Mouse (Mus musculus) heart, embryonic 14.5 days (tissue): ENCODE measurements around the gene 1110065P20Rik. TPM values are rescaled to one million over a fixed set of nuclear protein-coding genes. Genes with fewer than 3 reads are reported as not detected.

Experiments used
- ATAC-seq: fragments of 200-750 bp; cut with Nextera tagmentation; 2 replicates; pipeline ENCODE4 v1.8.0; 2017; ENCODE audit warnings: low read depth, moderate TSS enrichment; ENCODE audit not compliant: insufficient number of reproducible peaks, insufficient read depth, low FRiP score
- H3K27ac ChIP-seq, 2 experiments: fragments of 200-500 bp in 1 of 2; fragments of 300-500 bp in 1 of 2; sonication (generic) in 1 of 2; replicated peaks in 1 of 2; 2 replicates each; pipeline ENCODE4 v1.5.1; 2012 to 2014; ENCODE audit warnings: low read depth in 2 of 2, low read length in 2 of 2, control low read depth in 1 of 2, mild to moderate bottlenecking in 1 of 2, mixed read lengths in 1 of 2; ENCODE audit not compliant: control insufficient read depth in 1 of 2, insufficient read depth in 1 of 2
- H3K27me3 ChIP-seq: fragments of 300-500 bp; sonication (generic); 2 replicates; pipeline ENCODE4 v1.6.1; 2014; ENCODE audit warnings: mild to moderate bottlenecking, low read length, control low read depth; ENCODE audit not compliant: control insufficient read depth, insufficient read depth
- H3K36me3 ChIP-seq: fragments of 300-500 bp; sonication (generic); 2 replicates; pipeline ENCODE4 v1.6.1; 2014; ENCODE audit warnings: mild to moderate bottlenecking, control low read depth, low read length, mixed read lengths; ENCODE audit not compliant: control insufficient read depth, insufficient read depth
- H3K4me1 ChIP-seq, 2 experiments: fragments of 200-500 bp in 1 of 2; fragments of 300-500 bp in 1 of 2; sonication (generic) in 1 of 2; 2 replicates each; pipeline ENCODE4 v1.6.1; 2012 to 2014; ENCODE audit warnings: low read length in 2 of 2, control low read depth in 1 of 2, mixed read lengths in 1 of 2; ENCODE audit not compliant: control insufficient read depth in 2 of 2, insufficient read depth in 2 of 2
- H3K4me2 ChIP-seq: fragments of 300-500 bp; sonication (generic); 2 replicates; pipeline ENCODE4 v1.6.1; 2014; ENCODE audit warnings: mild to moderate bottlenecking, low read length
- H3K4me3 ChIP-seq, 2 experiments: fragments of 200-500 bp in 1 of 2; fragments of 300-500 bp in 1 of 2; sonication (generic) in 1 of 2; 2 replicates each; pipeline ENCODE4 v1.5.1; 2012 to 2014; ENCODE audit warnings: low read length in 2 of 2, mild to moderate bottlenecking in 2 of 2, control low read depth in 1 of 2, low read depth in 1 of 2, moderate library complexity in 1 of 2; ENCODE audit not compliant: control insufficient read depth in 1 of 2, insufficient read depth in 1 of 2
- H3K9ac ChIP-seq: fragments of 300-500 bp; sonication (generic); 2 replicates; pipeline ENCODE4 v1.6.1; 2014; ENCODE audit warnings: mild to moderate bottlenecking, low read length
- H3K9me3 ChIP-seq: fragments of 300-500 bp; sonication (generic); 2 replicates; pipeline ENCODE4 v1.6.1; 2016; ENCODE audit warnings: low read length, control low read depth; ENCODE audit not compliant: control insufficient read depth
- WGBS: fragments of 180-500 bp; shearing (Covaris S2); extraction: QIAGEN DNeasy Blood & Tissue Kit; methylation state at CpG from one replicate; pipeline ENCODE4 v1.1.7; 2014; 5-methylcytosine and 5-hydroxymethylcytosine counted together
- polyA plus RNA-seq: library from polyadenylated mRNA; unstranded; fragments of >200 nt; fragmentation: Nextera tagmentation; extraction: Ambion mirVana; gene quantifications from 2 replicates; pipeline ENCODE4 v1.2.1, GENCODE M21; 2014

1110065P20Rik gene
- polyA plus RNA-seq, 1 experiment from 2014 or later = 56.9 TPM

GRCm38 (mm10) chr4:124838035-124838700 lies 12.8 kb downstream of the 1110065P20Rik start:
- WGBS = 77% methylated on average over 14 of the region's 14 CpGs

DNA sequence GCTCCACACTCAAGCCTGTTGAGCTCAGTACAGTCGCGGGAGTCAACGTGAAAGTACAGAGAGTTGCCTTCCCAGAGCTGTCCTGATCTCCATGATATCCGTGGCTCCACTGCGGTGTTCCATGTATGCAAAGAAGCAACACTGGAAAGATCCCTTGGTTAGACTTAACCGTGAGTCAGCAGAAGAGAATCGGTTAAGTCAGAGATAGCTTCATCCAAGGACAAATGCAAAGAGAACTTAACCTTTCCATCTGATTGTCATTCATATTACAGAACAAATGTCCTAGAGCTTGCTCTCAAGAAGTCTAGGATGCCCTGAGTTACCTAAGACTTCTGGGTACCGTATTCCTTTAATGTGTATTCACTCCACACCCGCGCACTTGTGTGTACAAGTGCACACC lies 18.2 kb downstream of the 1110065P20Rik start:
- no peaks in the 10 kb centered on the region for H3K27me3 ChIP-seq
- H3K36me3 ChIP-seq = peaks cover 34% of the 10 kb centered on the region
- H3K4me3 ChIP-seq = no peak overlapping the region
- H3K4me1 ChIP-seq = no peaks in the 10 kb centered on the region
- H3K9ac ChIP-seq = no peak overlapping the region
- no peak overlapping the region for H3K4me2 ChIP-seq
- no peak for ATAC-seq
- H3K27ac ChIP-seq = no peak overlapping the region
- WGBS = 96% methylated on average over 10 of the region's 10 CpGs
- H3K9me3 ChIP-seq = no peaks in the 10 kb centered on the region

More at GRCm38 (mm10) chr4:124838035-124838700, 12.8 kb downstream of the 1110065P20Rik start:
- Histone ChIP-seq H3K9ac (no peak overlapping the region), H3K4me2 (no peak overlapping the region), H3K9me3 (0 out of 2 replicates have a peak, but pooled peaks cover 3% of the 10 kb centered on the region), H3K4me1 (no peaks in the 10 kb centered on the region), H3K4me3 (no peak overlapping the region), H3K36me3 (peaks cover 57% of the 10 kb centered on the region), H3K27me3 (no peaks in the 10 kb centered on the region), H3K27ac (no peak overlapping the region)
- ATAC-seq = no peak

DNA sequence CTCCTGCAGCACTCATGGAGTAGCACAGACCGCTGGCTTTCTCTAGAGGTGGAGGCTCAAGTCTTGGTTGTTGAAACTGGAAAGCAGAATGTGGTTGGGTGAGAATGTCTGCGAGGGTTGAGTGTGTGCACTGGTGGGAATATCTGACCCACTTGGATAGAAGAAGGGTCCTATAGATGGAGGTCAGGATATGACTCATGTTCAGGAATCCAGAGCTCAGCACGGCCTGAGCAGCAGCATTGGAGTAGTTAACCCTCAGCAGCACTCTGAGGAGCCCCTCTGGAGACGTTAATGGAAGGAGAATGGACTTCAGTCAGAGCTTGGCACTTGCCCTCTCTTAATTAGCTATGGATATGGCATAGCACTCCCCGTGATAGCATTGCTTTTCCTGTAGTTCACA lies 21.3 kb downstream of the 1110065P20Rik start:
- Histone ChIP-seq H3K27me3 (no peaks in the 10 kb centered on the region), H3K36me3 (peaks cover 52% of the 10 kb centered on the region), H3K9me3 (no peaks in the 10 kb centered on the region), H3K4me1 (no peaks in the 10 kb centered on the region), H3K4me3 (no peak overlapping the region), H3K4me2 (no peak overlapping the region), H3K9ac (no peak overlapping the region), H3K27ac (no peak overlapping the region)
- WGBS = 70% methylated on average over 5 of the region's 5 CpGs
- ATAC-seq = no peak; the same call in 1 of the 2 replicates

- no peak overlapping the region for H3K9ac ChIP-seq
- H3K4me2 ChIP-seq = no peak overlapping the region
- H3K9me3 ChIP-seq = no peaks in the 10 kb centered on the region
- no peak for ATAC-seq
- H3K27ac ChIP-seq = no peak overlapping the region
- peaks cover 70% of the 10 kb centered on the region for H3K36me3 ChIP-seq
- no peaks in the 10 kb centered on the region for H3K4me1 ChIP-seq
- no peak overlapping the region for H3K4me3 ChIP-seq
- H3K27me3 ChIP-seq = no peaks in the 10 kb centered on the region
- WGBS = 95% methylated on average over 21 of the region's 21 CpGs
Observed at GRCm38 (mm10) chr4:124825371-124825965, 25.5 kb downstream of the 1110065P20Rik start.

- no peak overlapping the region for H3K4me3 ChIP-seq
- peaks cover 75% of the 10 kb centered on the region for H3K36me3 ChIP-seq
Observed at GRCm38 (mm10) chr4:124824967-124825366, 26.0 kb downstream of the 1110065P20Rik start.

GRCm38 (mm10) chr4:124818832-124819231 lies 32.2 kb downstream of the 1110065P20Rik start:
- H3K36me3 ChIP-seq = peaks cover 51% of the 10 kb centered on the region
- H3K4me3 ChIP-seq = no peak overlapping the region
- no peak overlapping the region for H3K4me2 ChIP-seq
- H3K27ac ChIP-seq = no peak overlapping the region
- no peak overlapping the region for H3K9ac ChIP-seq
- 91% methylated on average over 4 of the region's 4 CpGs for WGBS
- H3K9me3 ChIP-seq = no peaks in the 10 kb centered on the region
- H3K27me3 ChIP-seq = no peaks in the 10 kb centered on the region
- peaks cover 3 to 11% of the 10 kb centered on the region in 2 experiments; a peak in 3 of 4 replicates for H3K4me1 ChIP-seq
- no peak for ATAC-seq

More at GRCm38 (mm10) chr4:124824967-124825366, 26.0 kb downstream of the 1110065P20Rik start:
- Histone ChIP-seq H3K27ac (no peak overlapping the region), H3K9ac (no peak overlapping the region), H3K27me3 (no peaks in the 10 kb centered on the region), H3K4me2 (no peak overlapping the region), H3K4me1 (no peaks in the 10 kb centered on the region), H3K9me3 (no peaks in the 10 kb centered on the region)
- no peak for ATAC-seq
- 90% methylated on average over 6 of the region's 6 CpGs for WGBS

DNA sequence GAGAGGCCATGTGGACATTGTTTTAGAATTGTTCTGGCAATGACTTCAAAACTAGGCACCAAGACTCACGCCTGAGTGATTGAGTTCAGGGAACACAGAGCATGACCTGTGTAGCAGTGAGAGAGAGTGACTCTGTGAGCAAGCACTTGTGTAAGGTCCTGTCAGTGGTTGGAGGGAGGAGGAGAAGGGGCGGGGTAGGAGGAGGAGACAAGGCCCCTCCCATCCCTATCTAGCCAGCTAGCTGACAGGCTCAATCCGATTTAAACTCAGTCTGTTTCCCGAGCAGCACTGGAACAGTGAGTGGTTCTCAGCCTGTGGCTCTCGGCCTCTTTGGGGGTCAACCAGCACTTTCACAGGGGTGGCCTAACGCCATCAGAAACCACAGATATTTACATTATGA lies 33.2 kb downstream of the 1110065P20Rik start:
- 10% methylated on average over 6 of the region's 6 CpGs for WGBS
- no peak overlapping the region for H3K4me2 ChIP-seq
- peaks cover 41% of the 10 kb centered on the region for H3K36me3 ChIP-seq
- H3K9ac ChIP-seq = no peak overlapping the region
- H3K27me3 ChIP-seq = no peaks in the 10 kb centered on the region
- H3K4me3 ChIP-seq = no peak overlapping the region
- H3K27ac ChIP-seq = no peak overlapping the region
- peaks cover 3 to 11% of the 10 kb centered on the region in 2 experiments; a peak in 3 of 4 replicates for H3K4me1 ChIP-seq
- no peaks in the 10 kb centered on the region for H3K9me3 ChIP-seq
- ATAC-seq = peak; percentile 86
